ENCODE assay signal across 12 mouse cellular contexts in genomic region chr6:114676091-114676490, GRCm38 (mm10).
"Had no signal": no experiment of that assay in that cellular context is flagged by ENCODE, and none has a peak within 500 bp of the region (broad histone marks: within the 10 kb centered on the region; RNA-seq: fewer than 3 reads in every experiment).

No protein-coding gene starts in this region.

- DNase-seq: kidney, postnatal 14 days; kidney, postnatal 4 days; liver, embryonic 13.5 days; lung, adult 2 months; lung, postnatal 14 days; lung, postnatal 4 days; right cerebral cortex, adult 18-20 months; right cerebral cortex, postnatal 14 days; right cerebral cortex, postnatal 4 days; thymus, adult 2 months; thymus, postnatal 14 days; thymus, postnatal 4 days had no signal
